Mouse (Mus musculus): Measurements from ENCODE around the gene Bcl9. TPM values are rescaled to one million over a fixed set of nuclear protein-coding genes. Genes with fewer than 3 reads are reported as not detected.

Bcl9 gene
- polyA plus RNA-seq, 1 experiment from 2014 or later, result 7.9 TPM

- no peak overlapping the region for H3K4me2 ChIP-seq
- no peak for ATAC-seq
- no peaks in the 10 kb centered on the region for H3K9me3 ChIP-seq (replicated peaks)
- 32% methylated on average over 5 of the region's 5 CpGs for WGBS (ENCODE audit: insufficient replicate concordance)
- H3K4me3 ChIP-seq, result no peak overlapping the region
- no peak overlapping the region for H3K9ac ChIP-seq
- H3K27me3 ChIP-seq (replicated peaks), result no peaks in the 10 kb centered on the region
- H3K4me1 ChIP-seq, result no peaks in the 10 kb centered on the region
- no peak overlapping the region for H3K27ac ChIP-seq
- H3K36me3 ChIP-seq, result peaks cover 17% of the 10 kb centered on the region
Measured at GRCm38 (mm10) chr3:97201943-97202342, 95.8 kb downstream of the Bcl9 start.

GRCm38 (mm10) chr3:97199261-97199660 lies 98.5 kb downstream of the Bcl9 start:
- no peak for ATAC-seq
- Histone ChIP-seq H3K4me3 (no peak overlapping the region), H3K9me3 (replicated peaks) (no peaks in the 10 kb centered on the region), H3K4me2 (no peak overlapping the region), H3K27ac (no peak overlapping the region), H3K27me3 (replicated peaks) (no peaks in the 10 kb centered on the region), H3K36me3 (no peaks in the 10 kb centered on the region), H3K9ac (no peak overlapping the region), H3K4me1 (no peaks in the 10 kb centered on the region)
- WGBS (ENCODE audit: insufficient replicate concordance), result 33% methylated on average over 4 of the region's 4 CpGs

GRCm38 (mm10) chr3:97196571-97196970 lies 101.1 kb downstream of the Bcl9 start:
- no peaks in the 10 kb centered on the region for H3K36me3 ChIP-seq
- no peaks in the 10 kb centered on the region for H3K9me3 ChIP-seq (replicated peaks)
- no peak overlapping the region for H3K4me2 ChIP-seq
- H3K4me3 ChIP-seq, result no peak overlapping the region
- no peaks in the 10 kb centered on the region for H3K4me1 ChIP-seq
- no peak for ATAC-seq
- H3K27me3 ChIP-seq (replicated peaks), result no peaks in the 10 kb centered on the region
- H3K9ac ChIP-seq, result no peak overlapping the region
- 61% methylated on average over 8 of the region's 8 CpGs for WGBS (ENCODE audit: insufficient replicate concordance)
- H3K27ac ChIP-seq, result no peak overlapping the region

- ATAC-seq, result no peak
- Histone ChIP-seq H3K9ac (no peak overlapping the region), H3K27me3 (replicated peaks) (no peaks in the 10 kb centered on the region), H3K36me3 (no peaks in the 10 kb centered on the region), H3K4me3 (no peak overlapping the region), H3K27ac (no peak overlapping the region), H3K4me2 (no peak overlapping the region), H3K4me1 (no peaks in the 10 kb centered on the region), H3K9me3 (replicated peaks) (no peaks in the 10 kb centered on the region)
- WGBS (ENCODE audit: insufficient replicate concordance), result 25% methylated on average over 10 of the region's 10 CpGs
Measured at GRCm38 (mm10) chr3:97185098-97185860, 112.4 kb downstream of the Bcl9 start.

GRCm38 (mm10) chr3:97183810-97184209 lies 113.9 kb downstream of the Bcl9 start:
- no peak overlapping the region for H3K27ac ChIP-seq
- H3K9ac ChIP-seq, result no peak overlapping the region
- H3K27me3 ChIP-seq (replicated peaks), result no peaks in the 10 kb centered on the region
- H3K4me3 ChIP-seq, result no peak overlapping the region
- H3K36me3 ChIP-seq, result no peaks in the 10 kb centered on the region
- no peaks in the 10 kb centered on the region for H3K9me3 ChIP-seq (replicated peaks)
- no peaks in the 10 kb centered on the region for H3K4me1 ChIP-seq
- WGBS (ENCODE audit: insufficient replicate concordance), result 26% methylated on average over 3 of the region's 3 CpGs
- no peak for ATAC-seq
- H3K4me2 ChIP-seq, result no peak overlapping the region

GRCm38 (mm10) chr3:97180527-97180926 lies 117.2 kb downstream of the Bcl9 start:
- H3K9me3 ChIP-seq (replicated peaks), result no peaks in the 10 kb centered on the region
- no peak for ATAC-seq
- no peak overlapping the region for H3K27ac ChIP-seq
- peaks cover 21% of the 10 kb centered on the region for H3K36me3 ChIP-seq
- H3K4me1 ChIP-seq, result no peaks in the 10 kb centered on the region
- WGBS (ENCODE audit: insufficient replicate concordance), result 31% methylated on average over 6 of the region's 6 CpGs
- H3K4me3 ChIP-seq, result no peak overlapping the region
- H3K27me3 ChIP-seq (replicated peaks), result no peaks in the 10 kb centered on the region
- no peak overlapping the region for H3K4me2 ChIP-seq
- H3K9ac ChIP-seq, result no peak overlapping the region

GRCm38 (mm10) chr3:97178885-97179284 lies 118.8 kb downstream of the Bcl9 start:
- no peaks in the 10 kb centered on the region for H3K9me3 ChIP-seq (replicated peaks)
- H3K27me3 ChIP-seq (replicated peaks), result no peaks in the 10 kb centered on the region
- no peak overlapping the region for H3K4me2 ChIP-seq
- no peak overlapping the region for H3K27ac ChIP-seq
- H3K4me3 ChIP-seq, result no peak overlapping the region
- 70% methylated on average over 6 of the region's 6 CpGs for WGBS (ENCODE audit: insufficient replicate concordance)
- H3K4me1 ChIP-seq, result no peaks in the 10 kb centered on the region
- no peak for ATAC-seq
- H3K9ac ChIP-seq, result no peak overlapping the region
- peaks cover 28% of the 10 kb centered on the region for H3K36me3 ChIP-seq

GRCm38 (mm10) chr3:97172632-97173031 lies 125.1 kb downstream of the Bcl9 start:
- ATAC-seq, result no peak
- H3K27ac ChIP-seq, result no peak overlapping the region
- H3K4me1 ChIP-seq, result no peaks in the 10 kb centered on the region
- no peak overlapping the region for H3K4me2 ChIP-seq
- no peaks in the 10 kb centered on the region for H3K9me3 ChIP-seq (replicated peaks)
- H3K27me3 ChIP-seq (replicated peaks), result no peaks in the 10 kb centered on the region
- no peak overlapping the region for H3K9ac ChIP-seq
- peaks cover 46% of the 10 kb centered on the region for H3K36me3 ChIP-seq
- no peak overlapping the region for H3K4me3 ChIP-seq
- 74% methylated on average over 5 of the region's 5 CpGs for WGBS (ENCODE audit: insufficient replicate concordance)

- Histone ChIP-seq H3K27me3 (replicated peaks) (no peaks in the 10 kb centered on the region), H3K36me3 (peaks cover 47% of the 10 kb centered on the region), H3K4me1 (no peaks in the 10 kb centered on the region), H3K9ac (no peak overlapping the region), H3K9me3 (replicated peaks) (no peaks in the 10 kb centered on the region), H3K4me2 (no peak overlapping the region), H3K4me3 (no peak overlapping the region), H3K27ac (no peak overlapping the region)
- WGBS (ENCODE audit: insufficient replicate concordance), result 73% methylated on average over 9 of the region's 9 CpGs
- ATAC-seq, result no peak
Measured at GRCm38 (mm10) chr3:97172231-97172630, 125.5 kb downstream of the Bcl9 start.

GRCm38 (mm10) chr3:97171531-97171930 lies 126.2 kb downstream of the Bcl9 start:
- H3K4me1 ChIP-seq, result no peaks in the 10 kb centered on the region
- no peak overlapping the region for H3K4me2 ChIP-seq
- no peak for ATAC-seq
- H3K9me3 ChIP-seq (replicated peaks), result no peaks in the 10 kb centered on the region
- H3K4me3 ChIP-seq, result no peak overlapping the region
- H3K27ac ChIP-seq, result no peak overlapping the region
- peaks cover 46% of the 10 kb centered on the region for H3K36me3 ChIP-seq
- 70% methylated on average over 6 of the region's 6 CpGs for WGBS (ENCODE audit: insufficient replicate concordance)
- H3K9ac ChIP-seq, result no peak overlapping the region
- H3K27me3 ChIP-seq (replicated peaks), result no peaks in the 10 kb centered on the region

GRCm38 (mm10) chr3:97167126-97167525 lies 130.6 kb downstream of the Bcl9 start:
- 57% methylated on average over 4 of the region's 4 CpGs for WGBS (ENCODE audit: insufficient replicate concordance)
- H3K27ac ChIP-seq, result no peak overlapping the region
- peaks cover 24% of the 10 kb centered on the region for H3K4me1 ChIP-seq
- H3K4me2 ChIP-seq, result no peak overlapping the region
- no peak overlapping the region for H3K4me3 ChIP-seq
- peaks cover 36% of the 10 kb centered on the region for H3K36me3 ChIP-seq
- no peak overlapping the region for H3K9ac ChIP-seq
- H3K27me3 ChIP-seq (replicated peaks), result no peaks in the 10 kb centered on the region
- no peak for ATAC-seq
- H3K9me3 ChIP-seq (replicated peaks), result no peaks in the 10 kb centered on the region

- no peak overlapping the region for H3K9ac ChIP-seq
- peak; percentile 82 for ATAC-seq
- H3K4me2 ChIP-seq, result peak overlapping the region; percentile 24
- WGBS (ENCODE audit: insufficient replicate concordance), result 19% methylated on average over 4 of the region's 4 CpGs
- H3K27me3 ChIP-seq (replicated peaks), result no peaks in the 10 kb centered on the region
- peak overlapping the region; percentile 36; the same call in 1 of the 2 replicates for H3K27ac ChIP-seq
- H3K9me3 ChIP-seq (replicated peaks), result no peaks in the 10 kb centered on the region
- no peak overlapping the region for H3K4me3 ChIP-seq
- H3K36me3 ChIP-seq, result peaks cover 33% of the 10 kb centered on the region
- H3K4me1 ChIP-seq, result peaks cover 41% of the 10 kb centered on the region
Measured at GRCm38 (mm10) chr3:97164477-97164876, 133.2 kb downstream of the Bcl9 start.

GRCm38 (mm10) chr3:97161773-97162172 lies 135.9 kb downstream of the Bcl9 start:
- Histone ChIP-seq H3K9ac (no peak overlapping the region), H3K4me2 (no peak overlapping the region), H3K27ac (no peak overlapping the region), H3K4me3 (no peak overlapping the region), H3K4me1 (peaks cover 45% of the 10 kb centered on the region), H3K27me3 (replicated peaks) (no peaks in the 10 kb centered on the region), H3K9me3 (replicated peaks) (no peaks in the 10 kb centered on the region), H3K36me3 (peaks cover 16% of the 10 kb centered on the region)
- no peak for ATAC-seq
- 57% methylated on average over 4 of the region's 4 CpGs for WGBS (ENCODE audit: insufficient replicate concordance)

Data from liver, embryonic 12.5 days (tissue).